Comparison of ENCODE assay signal across 6 mouse cellular contexts in the genomic region with DNA sequence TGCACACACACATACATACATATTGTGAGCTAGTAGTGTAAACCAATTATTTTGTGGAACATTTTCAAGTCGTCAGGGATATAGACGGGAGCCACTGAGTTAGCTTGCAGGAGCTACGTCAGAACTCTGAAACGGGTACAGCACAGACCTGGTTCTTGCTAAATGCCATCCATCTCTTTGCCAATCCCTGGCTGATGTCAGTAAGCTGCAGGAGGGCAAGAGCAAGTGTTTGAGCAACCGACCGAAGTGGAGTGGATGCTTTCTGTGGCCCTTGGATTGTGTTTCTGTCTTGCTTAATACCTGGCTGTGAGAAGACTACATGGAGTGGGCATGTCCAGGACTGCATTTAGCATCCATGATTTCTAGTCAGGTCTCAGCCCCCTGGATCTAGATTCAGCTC.
"Had no signal": no experiment of that assay in that cellular context is flagged by ENCODE, and none has a peak within 500 bp of the region (broad histone marks: within the 10 kb centered on the region; RNA-seq: fewer than 3 reads in every experiment).

No protein-coding gene starts in this region.

- DNase-seq: kidney, postnatal 10 days; kidney, postnatal 36 days; layer of hippocampus, postnatal 36 days; lung, embryonic 14.5 days; thymus, adult 18-20 months; thymus, postnatal 36 days had no signal
